Mouse (Mus musculus): Measurements from ENCODE around the gene Pxk.

The Pxk gene

DNA sequence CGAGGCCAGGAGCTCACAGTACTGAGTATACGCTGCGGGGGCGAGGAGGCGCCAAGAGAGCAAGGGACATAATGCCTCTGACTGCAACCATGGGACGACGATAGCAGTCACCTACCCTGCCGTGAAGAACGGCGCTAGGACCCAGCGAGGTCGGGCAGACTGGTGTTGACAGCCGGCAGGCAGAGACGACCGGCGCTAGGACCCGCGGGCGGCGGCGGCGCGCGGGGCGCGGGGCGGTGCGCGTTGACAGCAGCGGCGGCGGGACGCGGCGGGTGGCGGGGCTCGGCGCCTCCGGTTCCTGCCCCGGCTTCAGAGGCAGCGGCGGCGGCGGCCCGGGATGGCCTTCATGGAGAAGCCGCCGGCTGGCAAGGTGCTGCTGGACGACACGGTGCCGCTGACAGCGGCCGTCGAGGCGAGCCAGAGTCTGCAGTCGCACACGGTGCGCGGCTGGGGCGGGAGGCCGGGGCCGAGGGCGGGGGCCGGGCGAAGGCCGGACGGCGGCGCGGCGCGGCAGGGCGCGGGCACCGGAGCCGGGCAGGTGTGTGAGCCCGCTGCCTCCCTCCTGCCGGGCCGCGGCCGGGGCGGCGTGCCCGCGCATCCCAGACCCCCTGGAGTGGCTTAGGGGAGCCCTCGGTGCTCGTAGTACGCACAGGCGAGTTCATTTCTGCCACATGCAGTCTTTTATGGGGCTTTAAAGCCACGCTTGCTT lies at the start of gene Pxk:
Gene Pxk, plus strand, starts transcription at position 234 of the 709 bp plus-strand sequence.
- DNase-seq (ENCODE audit: low spot score in 2 of 2): peak; percentile 93 to 95

DNA sequence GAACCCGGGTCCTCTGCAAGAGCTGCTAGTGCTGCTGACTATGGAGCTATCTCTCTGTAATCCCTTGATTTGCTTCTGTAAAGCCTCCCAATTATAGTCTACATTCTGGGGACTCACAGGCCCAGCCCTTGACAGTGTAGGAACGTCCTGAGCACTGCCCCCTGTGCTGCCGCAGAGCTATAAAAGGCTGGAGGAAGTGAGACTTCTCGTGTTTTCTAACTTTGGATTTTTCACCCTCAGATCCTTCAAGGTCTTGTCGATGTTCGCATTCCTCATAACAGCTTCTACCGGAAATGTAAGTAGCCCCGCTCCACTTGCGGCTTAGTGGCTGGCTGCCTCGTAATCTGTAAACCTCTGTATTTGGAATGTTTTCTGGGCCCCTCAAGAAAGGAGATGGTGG lies 48.7 kb upstream of the Pxk start:
- no peak for DNase-seq (ENCODE audit: low spot score in 2 of 2)

DNA sequence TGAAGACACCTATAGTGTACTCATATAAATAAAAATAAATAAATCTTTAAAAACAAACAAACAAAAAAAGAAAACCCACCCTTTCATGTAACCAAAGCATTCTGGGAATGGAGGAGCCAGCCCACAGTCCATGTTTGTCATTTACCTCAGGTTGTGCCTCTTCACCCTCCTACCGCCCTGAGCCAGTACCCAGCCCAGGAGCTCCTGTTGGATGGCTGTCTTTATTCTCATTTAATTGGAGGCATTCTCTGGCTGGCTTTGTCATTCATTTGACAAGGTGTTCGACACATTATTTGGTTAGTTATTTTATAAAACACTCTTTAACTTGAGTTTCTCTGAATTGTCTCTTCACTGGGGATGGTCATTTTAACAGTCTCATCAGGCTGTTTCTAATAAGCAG lies 46.1 kb upstream of the Pxk start:
- no peak for DNase-seq (ENCODE audit: low spot score in 2 of 2)

DNA sequence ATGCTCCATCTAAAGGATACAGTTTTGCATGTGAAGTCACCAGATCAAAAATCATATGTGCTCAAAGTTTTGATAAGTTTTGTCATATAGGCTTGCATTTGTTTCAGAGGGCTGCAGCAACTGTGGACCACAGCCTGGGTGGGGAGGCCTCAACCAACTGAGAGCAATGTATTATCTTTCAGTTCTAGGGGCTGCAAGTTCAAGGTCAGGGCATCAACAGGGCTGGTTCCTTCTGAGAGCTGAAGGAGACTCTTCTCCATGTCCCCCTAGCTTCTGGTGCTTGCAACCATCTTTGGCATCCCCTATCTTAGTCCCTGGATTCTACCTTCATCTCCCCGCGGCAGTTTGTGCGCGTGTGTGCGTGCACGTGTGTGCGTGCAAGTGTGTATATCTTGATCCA lies 45.4 kb upstream of the Pxk start:
- no peak for DNase-seq (ENCODE audit: low spot score in 2 of 2)

DNA sequence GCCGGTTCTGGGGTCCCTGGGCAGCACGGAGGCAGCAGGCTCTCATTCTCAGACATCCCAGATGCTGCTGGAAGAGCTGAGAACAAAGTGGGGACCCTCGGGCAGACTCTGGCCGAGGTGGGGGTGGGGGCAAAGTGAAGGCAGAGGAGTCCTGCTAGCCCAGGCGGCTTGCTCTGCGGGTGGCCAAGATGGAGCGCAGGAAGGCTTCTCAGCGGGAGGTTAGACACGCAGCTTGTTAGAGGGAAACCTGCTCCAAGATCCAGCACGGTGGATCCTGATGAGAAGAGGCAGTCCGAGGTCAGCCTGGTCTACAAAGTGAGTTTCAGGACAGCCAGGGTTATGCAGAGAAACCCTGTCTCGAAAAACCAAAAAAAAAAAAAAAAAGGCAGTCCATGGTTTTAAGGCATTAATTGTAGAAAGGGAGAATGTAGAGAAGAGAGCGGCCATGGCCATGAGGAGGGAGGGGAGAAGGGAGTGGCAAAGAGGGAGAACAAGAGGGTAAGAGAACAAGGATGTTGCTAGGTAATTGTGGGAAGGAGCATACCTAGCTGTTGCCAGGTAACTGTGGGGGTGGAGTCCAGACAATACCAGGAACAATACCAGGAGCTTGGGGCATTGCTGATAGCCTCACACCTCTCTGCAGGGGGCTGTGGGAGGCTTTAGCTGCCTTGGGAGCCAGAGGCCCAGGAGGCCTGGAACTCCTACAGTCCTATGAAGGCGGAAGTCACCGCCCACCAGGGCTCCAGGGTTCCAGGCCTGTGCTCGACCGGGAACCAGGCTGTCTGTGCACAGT lies 43.5 kb upstream of the Pxk start:
- DNase-seq (ENCODE audit: low spot score in 2 of 2): no peak

DNA sequence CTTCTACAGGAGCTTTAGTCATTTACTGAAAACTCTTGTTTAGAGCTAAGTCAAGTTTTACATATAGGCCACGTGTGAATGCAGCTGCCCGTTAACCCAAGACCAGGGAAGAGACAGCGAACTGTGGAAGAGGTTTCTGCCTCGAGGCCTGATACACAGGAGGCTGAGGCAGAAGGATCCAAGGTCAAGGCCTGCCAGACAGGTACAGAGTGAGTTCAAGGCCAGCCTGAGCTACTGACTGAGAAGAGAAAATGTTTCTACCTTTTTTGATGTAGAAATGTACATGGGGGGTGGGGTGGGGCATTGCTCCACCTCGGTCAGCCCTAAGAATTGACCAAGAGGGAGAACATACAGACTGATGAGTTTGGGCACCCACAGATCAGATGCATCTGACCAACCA lies 41.9 kb upstream of the Pxk start:
- DNase-seq (ENCODE audit: low spot score in 2 of 2): no peak

DNA sequence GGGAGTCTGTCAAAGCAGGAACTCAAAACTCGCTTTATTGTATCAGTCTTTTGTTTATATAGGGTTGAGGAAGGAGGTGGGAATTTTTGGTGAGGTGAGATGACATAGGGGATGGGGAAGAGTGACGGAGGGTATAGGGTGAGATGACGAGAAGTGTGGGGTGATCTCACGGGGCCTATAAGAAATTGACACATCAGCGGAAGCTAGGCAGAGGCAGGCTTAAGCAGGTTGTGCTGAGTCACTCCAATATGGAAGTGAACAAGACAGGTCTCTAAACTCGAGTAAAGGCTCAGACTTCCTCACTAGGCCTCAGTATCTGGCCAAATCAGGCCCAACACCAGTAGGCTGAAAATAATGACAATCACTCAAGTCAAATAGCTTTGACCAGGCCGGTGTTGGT lies 38.1 kb upstream of the Pxk start:
- DNase-seq (ENCODE audit: low spot score in 2 of 2): no peak

DNA sequence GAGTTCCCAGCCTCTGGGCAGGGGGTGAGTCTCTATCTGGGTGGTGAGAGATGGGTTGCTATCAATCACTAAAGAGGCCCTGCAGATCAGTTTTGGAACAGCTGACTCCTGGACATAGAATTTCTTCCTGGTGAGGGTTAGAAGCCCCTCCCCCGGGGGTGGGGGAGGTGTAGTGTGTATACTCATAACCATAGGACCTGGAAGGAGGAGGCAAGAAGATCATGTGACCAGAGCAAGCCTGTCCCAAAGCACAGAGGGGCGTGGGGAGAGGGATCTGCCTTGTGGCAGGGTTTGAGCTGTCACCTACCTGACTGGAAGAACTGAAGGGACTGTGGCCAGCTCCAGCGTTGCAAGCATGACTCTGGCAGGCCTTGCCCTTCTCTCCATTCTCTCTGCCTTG lies 35.9 kb upstream of the Pxk start:
- no peak for DNase-seq (ENCODE audit: low spot score in 2 of 2)

DNA sequence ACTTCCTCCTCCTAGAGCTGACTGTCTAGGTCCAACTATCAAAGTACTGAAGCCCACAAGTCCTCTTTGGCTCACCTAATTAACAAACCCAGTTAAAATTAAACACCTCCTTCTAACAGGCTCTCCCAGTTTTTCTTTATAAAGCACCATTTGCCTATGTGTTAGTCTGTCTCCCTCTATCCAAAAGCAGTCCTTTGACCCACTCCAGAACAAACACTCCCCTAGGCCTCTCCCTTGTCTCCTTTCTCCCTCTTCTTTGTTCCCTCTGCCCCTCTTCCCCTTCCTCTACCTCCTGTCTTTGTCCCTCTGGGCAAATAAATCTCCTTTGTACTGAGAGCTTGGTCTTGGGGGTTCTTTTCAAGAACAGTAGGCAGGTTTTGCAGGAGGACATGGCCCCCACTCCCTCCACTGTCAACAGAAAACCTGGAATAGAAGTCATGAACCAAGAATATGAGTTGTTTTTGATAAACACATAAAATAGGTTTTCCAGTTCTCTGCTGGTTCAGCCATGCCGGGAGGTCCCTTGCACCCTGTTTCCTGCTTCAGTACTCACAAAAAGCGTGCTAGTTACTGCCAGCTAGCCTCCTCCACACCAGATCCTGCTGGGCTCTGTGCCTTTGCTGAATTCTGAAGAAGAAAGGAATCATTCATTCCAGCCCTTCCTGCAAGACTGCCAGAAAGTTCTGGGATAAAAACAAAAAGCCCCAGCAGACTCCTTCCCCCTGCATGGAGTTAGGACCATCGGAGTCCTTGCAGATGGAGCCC lies 35.3 kb upstream of the Pxk start:
- no peak for DNase-seq (ENCODE audit: low spot score in 2 of 2)

DNA sequence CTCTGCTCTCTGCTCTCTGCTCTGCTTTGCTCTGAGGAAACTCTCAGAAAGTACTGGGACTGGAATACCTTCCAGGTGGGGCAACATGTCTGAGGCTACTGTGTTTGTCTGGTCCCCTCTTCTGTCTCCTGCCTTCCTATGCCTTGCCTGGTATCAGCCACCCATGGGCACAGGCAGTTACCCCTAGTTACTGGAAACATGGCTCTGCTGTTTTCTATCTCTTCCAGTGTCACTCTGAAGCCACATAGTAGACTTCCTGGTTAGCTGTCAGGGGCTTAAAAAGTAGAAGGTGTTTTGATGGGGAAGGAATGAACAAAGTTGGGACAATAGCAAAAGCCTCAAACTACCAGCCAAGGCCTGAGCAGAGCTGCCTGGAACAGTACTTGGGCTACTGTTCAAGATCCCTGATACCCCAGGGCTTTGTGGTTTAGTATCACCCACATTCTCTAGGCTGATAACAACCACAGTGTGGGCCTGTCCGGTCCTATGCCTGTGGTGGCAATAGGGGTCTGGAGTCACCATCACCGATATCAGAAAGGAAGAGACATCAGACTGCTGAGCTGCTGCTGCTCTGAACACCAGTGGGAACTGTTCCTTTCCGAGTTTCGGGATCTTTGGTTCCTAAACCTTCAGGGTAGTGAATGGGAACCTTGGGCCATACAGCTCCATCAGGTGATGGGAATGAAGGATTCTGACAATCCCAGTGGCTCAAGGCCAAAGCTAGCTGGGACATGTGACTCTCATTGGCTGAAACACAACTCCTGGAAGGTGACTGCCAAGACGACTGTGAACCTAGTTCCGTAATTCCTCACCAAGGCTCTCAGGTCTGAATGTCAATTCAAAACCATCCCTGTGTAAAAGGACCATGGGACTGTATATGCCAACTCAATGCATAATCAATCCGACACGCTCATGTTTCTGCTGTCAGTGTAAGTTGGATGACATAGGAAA lies 33.9 kb upstream of the Pxk start:
- DNase-seq (ENCODE audit: low spot score in 2 of 2): no peak

DNA sequence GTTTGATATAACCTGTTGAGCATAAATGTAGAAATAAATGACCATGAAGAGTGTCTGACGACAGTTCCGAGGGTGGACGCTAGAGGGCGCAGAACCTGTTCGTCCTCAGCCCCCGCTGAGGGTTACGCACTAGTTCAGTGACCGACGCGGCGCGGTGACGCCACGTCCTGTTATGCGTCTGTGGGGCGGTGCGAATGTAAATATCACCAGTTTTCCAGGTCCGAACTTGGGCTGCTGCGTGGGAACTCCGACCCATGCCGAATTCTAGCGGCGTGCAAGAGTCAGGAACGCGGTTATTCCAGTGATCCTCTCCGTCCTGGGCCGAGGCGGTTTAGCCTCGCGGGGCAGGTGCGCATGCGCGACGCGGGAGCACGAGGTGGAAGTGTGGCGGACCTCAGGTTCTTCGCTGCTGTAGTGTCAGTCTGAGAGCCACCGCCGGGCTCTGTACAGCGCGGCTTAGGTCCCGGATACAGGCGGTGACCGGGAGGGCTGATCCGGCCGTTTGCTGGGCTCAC lies 17.8 kb upstream of the Pxk start, which contains the start of gene Rpp14:
Gene Rpp14, plus strand, starts transcription at position 203 of the 515 bp plus-strand sequence.
- peak; percentile 92 to 96 for DNase-seq (ENCODE audit: low spot score in 2 of 2)

DNA sequence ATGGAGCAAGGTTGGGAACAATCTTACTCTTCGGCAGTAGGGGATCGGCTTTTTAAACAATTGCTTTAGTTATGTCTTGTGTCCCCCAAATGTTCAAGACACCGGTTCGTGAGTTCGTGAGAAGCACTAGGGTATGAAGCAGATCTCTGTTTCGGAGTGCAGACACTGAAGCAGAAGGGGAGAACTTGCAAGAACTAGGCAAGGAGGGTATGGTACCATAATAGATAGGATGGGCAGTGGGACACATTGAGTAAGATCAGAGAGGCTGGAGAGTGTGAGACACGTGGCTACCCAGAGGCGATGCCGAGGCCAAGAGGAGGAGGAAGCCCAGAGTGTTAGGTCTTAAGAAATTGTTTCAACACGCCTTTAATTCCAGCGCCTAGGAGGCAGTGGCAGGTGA lies 17.3 kb upstream of the Pxk start:
- no peak for DNase-seq (ENCODE audit: low spot score in 2 of 2)

DNA sequence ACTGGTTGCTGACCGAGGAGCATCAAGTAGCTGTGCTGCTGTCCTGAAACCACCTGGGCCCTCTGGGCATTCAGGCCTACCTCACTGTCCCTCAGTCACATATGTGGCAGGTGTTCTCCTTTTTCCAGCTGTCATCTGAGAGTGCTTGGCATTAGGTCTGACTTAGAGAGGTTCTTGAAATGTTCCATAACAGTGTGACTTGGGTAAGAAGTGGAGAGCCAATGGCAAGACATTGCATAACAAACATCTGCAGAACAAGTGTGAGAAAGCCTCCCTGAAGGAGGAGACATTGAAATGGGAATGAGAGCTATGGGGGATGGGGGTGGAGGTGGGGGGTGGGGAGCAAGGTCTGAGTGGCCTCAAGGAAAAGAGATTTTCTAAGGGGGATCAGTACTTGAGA lies 15.1 kb upstream of the Pxk start:
- DNase-seq (ENCODE audit: low spot score in 2 of 2): no peak

DNA sequence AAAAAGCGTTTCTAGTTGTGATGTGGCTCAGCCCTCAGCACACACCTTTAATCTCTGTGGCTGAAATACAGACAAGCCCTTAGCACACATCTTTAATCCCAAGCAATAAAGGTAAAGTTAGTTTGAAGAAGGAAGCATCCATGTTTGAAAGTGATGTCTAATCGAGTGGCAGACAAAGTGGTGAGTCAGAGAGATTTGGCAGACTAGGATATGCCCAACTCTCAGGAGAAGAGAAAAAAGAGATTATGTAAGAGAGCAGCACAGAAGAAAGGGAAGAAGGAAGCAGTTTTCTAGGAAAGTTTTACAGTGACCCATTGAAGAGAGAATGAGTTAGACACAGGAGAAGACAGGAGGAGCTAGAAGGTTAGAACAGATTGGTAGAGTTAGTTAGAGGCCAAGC lies 9.0 kb upstream of the Pxk start:
- DNase-seq (ENCODE audit: low spot score in 2 of 2): no peak

DNA sequence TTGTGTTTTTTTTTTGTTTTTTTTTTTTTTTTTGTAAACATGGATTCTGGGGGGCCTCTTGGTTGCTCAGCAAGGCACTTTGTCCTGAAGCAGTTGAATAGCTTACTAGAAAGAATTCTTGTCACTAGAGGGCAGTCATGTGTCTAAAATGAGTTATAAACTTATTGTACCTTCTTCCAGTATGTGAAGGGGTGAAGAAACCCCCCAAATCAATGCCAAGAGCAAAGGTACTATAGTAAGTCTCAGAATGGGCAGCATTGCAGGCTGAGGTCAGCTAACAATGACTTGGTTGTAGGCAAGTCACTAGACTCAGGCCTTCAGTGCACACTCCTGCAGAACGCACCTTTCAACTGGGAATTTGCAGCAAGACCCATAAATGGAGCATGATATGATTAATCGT lies 5.4 kb upstream of the Pxk start:
- DNase-seq (ENCODE audit: low spot score in 2 of 2): no peak

DNA sequence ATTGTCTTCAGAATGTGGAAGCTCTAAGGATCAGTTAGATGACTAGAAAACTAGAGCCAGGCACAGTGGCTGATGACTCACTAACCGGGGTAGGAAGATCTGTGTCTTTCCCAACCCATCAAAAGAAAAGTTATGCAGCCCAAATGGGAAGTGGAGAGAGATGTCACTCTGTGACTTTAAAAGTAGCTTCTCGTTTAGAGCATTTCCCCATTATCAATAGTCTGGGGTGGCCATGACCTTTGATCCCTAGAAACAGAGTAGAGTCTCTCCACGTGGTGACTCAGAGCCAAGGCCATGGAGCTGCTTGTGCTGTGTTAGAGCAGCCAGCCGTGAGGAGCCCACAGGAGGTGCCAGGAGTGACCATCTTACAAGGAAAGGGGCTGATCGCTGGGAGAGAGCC lies 4.6 kb upstream of the Pxk start:
- no peak for DNase-seq (ENCODE audit: low spot score in 2 of 2)

DNA sequence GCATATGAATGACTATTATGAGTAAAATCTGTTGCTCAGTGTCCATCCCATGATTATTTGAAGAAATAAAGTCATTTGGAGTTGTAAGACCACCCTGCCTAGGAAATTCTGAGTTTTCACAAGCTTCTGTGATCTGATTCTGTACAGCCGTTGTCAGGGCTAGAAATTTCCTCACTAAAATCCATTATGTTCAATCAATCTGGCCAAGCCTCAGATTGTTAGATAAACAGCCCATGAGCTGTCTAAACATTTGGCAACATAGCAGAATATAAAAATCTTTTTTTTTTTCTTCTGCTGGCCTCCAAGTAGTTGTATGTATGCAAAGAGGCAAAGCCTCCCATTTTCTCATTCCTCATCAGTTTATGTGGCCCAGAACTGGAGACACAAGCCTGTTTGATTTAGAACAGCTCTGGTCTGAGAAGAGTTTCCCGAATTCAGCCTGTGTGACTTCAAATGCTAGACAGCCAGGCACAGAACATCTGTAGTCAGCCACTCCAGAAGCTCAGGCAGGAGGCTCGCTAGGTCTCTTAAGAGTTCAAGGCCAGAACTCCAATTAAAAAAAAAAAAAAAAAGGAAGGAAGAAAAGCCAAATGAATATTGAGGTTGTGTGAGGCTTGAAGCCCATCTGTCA lies 3.0 kb upstream of the Pxk start:
- no peak for DNase-seq (ENCODE audit: low spot score in 2 of 2)

DNA sequence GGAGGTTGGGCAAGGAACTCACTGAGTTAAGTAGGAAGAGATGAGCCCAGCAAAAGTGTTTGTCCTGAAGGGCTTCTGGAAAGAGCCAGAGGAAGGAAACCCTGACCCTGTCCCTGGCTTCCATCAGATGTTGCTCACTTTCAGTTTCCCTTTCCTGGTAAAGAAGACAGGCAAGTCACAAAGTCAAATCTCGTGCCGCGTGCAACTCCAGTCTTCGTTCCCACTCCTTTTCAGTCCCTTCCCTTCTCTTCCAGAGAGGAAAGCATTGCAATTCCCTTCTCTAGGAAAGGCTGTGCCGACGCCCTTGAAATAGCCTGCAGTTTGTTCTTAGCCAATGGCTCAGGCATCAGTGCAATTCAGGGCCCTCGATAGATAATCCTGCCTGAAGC lies 2.5 kb upstream of the Pxk start:
- DNase-seq (ENCODE audit: low spot score in 2 of 2): peak; percentile 73 to 77

DNA sequence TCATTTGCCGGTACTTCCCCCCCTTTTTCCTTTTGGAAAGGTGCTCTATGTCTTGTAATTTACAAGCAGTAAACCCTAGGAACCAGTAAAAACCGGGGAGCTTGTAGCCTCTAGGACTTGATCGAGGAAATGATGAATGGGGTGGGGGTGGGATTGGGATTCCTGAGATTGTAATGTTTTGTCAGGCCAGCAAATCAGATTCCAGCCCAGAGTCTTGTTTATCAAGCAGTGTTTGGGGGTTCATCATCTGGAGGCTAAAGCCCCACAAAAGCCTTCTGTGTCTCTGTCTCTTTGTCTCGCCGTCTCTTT lies 630 bp downstream of the Pxk start:
- no peak for DNase-seq (ENCODE audit: low spot score in 2 of 2)

DNA sequence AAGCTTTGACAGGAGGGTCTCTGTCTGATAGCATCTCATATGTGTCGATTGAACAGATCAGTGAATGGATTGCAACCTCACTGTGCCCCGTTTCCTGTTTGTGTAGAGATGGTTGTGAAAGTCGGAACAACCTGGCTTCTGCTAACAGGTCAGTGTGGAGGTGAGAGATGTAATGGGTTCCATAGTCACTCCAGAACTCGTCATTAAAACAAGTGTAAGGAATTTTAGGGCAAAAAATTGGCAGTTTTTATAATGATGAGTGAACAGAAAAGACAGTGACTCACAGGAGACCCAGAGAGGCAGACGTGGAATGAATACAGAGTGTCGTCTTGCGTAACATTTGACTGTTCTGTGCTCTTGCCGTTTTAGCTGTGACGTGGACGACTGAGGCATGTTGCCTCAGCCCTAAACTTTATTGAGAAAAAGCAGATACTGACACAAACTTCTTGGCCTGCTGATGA lies 1.6 kb downstream of the Pxk start:
- peak in 1 of 2 experiments; percentile 34 for DNase-seq (ENCODE audit: low spot score in 2 of 2)

DNA sequence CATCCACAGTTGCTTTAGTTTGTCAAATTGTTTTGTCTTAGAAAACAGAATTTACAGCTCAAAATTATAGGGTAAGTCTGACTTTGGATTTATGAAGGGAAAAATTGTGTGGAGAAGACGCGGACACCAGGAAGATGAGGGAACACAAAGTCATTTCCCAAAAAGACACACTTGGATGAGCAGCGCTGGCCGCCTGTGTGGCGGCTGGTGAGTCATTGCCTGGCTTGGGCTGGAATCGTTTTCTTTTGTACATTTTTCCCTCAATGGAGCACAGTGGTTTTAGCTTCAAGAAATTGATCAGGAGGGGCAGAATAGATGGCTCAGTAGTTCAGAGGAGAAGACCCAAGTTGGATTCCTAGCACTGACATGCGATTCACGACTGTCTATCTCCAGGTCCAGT lies 3.9 kb downstream of the Pxk start:
- no peak for DNase-seq (ENCODE audit: low spot score in 2 of 2)

All from heart, adult 9 months (tissue).